Mouse (Mus musculus): ENCODE data around the gene Krtap10-10. TPM values are rescaled to one million over a fixed set of nuclear protein-coding genes. Genes with fewer than 3 reads are reported as not detected.

Gene Krtap10-10
- polyA plus RNA-seq, 1 experiment from 2014 or later: not detected

DNA sequence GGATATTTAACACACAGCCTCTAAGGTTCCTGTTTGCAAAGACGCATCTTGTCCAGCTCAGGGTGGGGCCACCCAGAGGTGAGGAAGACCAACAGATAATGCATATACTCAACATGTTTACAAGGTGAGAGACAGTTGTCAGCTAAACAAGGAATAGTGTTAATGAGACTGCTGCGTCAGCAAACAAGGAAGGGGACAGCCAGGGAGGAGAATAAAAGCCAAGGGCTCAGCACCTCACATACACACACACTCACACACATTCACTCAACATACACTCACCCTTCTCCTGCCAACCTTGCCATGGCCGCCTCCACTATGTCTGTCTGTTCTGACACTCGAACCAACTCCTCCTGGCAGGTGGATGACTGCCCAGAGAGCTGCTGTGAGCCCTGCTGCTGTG is 21.4 kb upstream of the Krtap10-10 start, which contains the start of gene Gm2696:
Gm2696 (plus strand) TSS at position 301 of the 400 bp plus-strand sequence.
- Histone ChIP-seq H3K4me3 (ENCODE audit: low read length) (no peak within 1 kb of the TSS), H3K9ac (ENCODE audit: low read depth, low read length) (no peak within 1 kb of the TSS), H3K4me2 (replicated peaks; ENCODE audit: low read depth, low read length) (no peak within 1 kb of the TSS), H3K27me3 (ENCODE audit: control insufficient read depth, insufficient read depth, low read length) (no peaks in the 10 kb centered on the region), H3K9me3 (ENCODE audit: control insufficient read depth, low read length) (peaks cover 4% of the 10 kb centered on the region), H3K4me1 (ENCODE audit: control insufficient read depth, insufficient read depth, low read length) (no peaks in the 10 kb centered on the region), H3K27ac (ENCODE audit: low read depth, low read length) (no peak within 1 kb of the TSS), H3K36me3 (ENCODE audit: control insufficient read depth, insufficient read depth, low read length) (no peaks in the 10 kb centered on the region)
- no peak for ATAC-seq (ENCODE audit: low FRiP score, low TSS enrichment)
- WGBS: 70% methylated on average over 4 of the region's 4 CpGs

DNA sequence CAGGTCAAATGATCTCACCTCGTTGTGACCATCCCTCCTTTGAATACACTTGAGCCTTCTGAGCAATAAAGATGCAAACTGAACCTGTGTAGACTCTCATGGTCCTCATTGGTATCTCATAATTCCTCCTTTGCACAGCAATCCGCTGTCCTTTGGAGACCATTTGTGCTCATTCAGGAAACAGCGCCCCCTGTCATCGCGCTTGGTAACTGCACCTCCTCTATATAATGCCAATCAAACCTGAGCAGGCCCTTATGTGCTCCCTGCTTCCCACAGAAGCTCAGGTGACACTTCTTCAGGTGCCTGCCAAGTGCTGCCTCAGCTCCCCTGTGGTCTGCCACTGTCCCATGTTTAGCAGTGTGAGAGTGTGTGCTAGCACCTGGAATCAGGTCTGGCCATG is 20.2 kb upstream of the Krtap10-10 start:
- no peaks in the 10 kb centered on the region for H3K4me1 ChIP-seq (ENCODE audit: control insufficient read depth, insufficient read depth, low read length)
- no peak overlapping the region for H3K27ac ChIP-seq (ENCODE audit: low read depth, low read length)
- no peak for ATAC-seq (ENCODE audit: low FRiP score, low TSS enrichment)
- no peak overlapping the region for H3K4me3 ChIP-seq (ENCODE audit: low read length)
- H3K36me3 ChIP-seq (ENCODE audit: control insufficient read depth, insufficient read depth, low read length): no peaks in the 10 kb centered on the region
- H3K4me2 ChIP-seq (replicated peaks; ENCODE audit: low read depth, low read length): no peak overlapping the region
- H3K9ac ChIP-seq (ENCODE audit: low read depth, low read length): no peak overlapping the region
- H3K9me3 ChIP-seq (ENCODE audit: control insufficient read depth, low read length): no peaks in the 10 kb centered on the region
- H3K27me3 ChIP-seq (ENCODE audit: control insufficient read depth, insufficient read depth, low read length): no peaks in the 10 kb centered on the region
- WGBS: 35% methylated on average over 5 of the region's 5 CpGs

DNA sequence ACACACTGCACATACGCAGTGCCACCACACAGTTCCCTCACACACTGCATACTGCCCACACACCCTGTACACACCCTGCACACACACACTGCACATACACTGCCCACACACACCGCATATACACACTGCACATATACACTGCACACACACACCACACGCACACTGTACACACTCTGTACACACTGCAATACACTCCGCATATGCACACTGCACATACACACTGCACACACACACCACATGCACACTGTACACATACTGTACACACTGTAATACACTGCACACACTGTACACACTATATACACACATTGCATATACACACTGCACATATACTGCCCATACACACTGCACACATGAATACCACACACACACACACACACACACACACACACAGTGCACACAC is 17.2 kb upstream of the Krtap10-10 start:
- Histone ChIP-seq H3K4me2 (replicated peaks; ENCODE audit: low read depth, low read length) (no peak overlapping the region), H3K4me1 (ENCODE audit: control insufficient read depth, insufficient read depth, low read length) (no peaks in the 10 kb centered on the region), H3K9me3 (ENCODE audit: control insufficient read depth, low read length) (peaks cover 2% of the 10 kb centered on the region; the same call in 1 of the 2 replicates), H3K27me3 (ENCODE audit: control insufficient read depth, insufficient read depth, low read length) (no peaks in the 10 kb centered on the region), H3K36me3 (ENCODE audit: control insufficient read depth, insufficient read depth, low read length) (no peaks in the 10 kb centered on the region), H3K4me3 (ENCODE audit: low read length) (no peak overlapping the region), H3K27ac (ENCODE audit: low read depth, low read length) (no peak overlapping the region), H3K9ac (ENCODE audit: low read depth, low read length) (no peak overlapping the region)
- ATAC-seq (ENCODE audit: low FRiP score, low TSS enrichment): no peak
- 97% methylated on average over 4 of the region's 4 CpGs for WGBS

DNA sequence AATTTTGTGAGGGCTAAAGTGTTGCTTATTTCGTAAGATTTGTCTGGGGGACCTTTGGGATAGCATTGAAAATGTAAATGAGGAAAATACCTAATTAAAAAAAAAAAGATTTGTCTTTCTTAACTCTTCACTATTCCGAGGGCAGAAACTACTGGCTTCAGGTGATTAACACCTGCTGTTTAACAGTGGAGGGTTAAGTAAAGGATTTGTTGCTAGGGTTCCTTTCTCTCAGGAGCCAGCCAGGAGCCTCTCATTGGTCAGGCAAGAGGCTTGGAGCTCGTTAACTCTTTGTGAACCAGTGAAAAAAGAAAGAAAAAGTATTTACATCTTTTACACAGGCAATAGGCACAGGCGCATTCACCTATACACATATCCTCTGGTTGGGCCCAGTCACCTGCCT is 16.5 kb upstream of the Krtap10-10 start:
- Histone ChIP-seq H3K4me3 (ENCODE audit: low read length) (no peak overlapping the region), H3K9me3 (ENCODE audit: control insufficient read depth, low read length) (peaks cover 2% of the 10 kb centered on the region; the same call in 1 of the 2 replicates), H3K36me3 (ENCODE audit: control insufficient read depth, insufficient read depth, low read length) (no peaks in the 10 kb centered on the region), H3K27ac (ENCODE audit: low read depth, low read length) (no peak overlapping the region), H3K4me2 (replicated peaks; ENCODE audit: low read depth, low read length) (no peak overlapping the region), H3K27me3 (ENCODE audit: control insufficient read depth, insufficient read depth, low read length) (no peaks in the 10 kb centered on the region), H3K9ac (ENCODE audit: low read depth, low read length) (no peak overlapping the region), H3K4me1 (ENCODE audit: control insufficient read depth, insufficient read depth, low read length) (no peaks in the 10 kb centered on the region)
- 54% methylated on average over 4 of the region's 4 CpGs for WGBS
- no peak for ATAC-seq (ENCODE audit: low FRiP score, low TSS enrichment)

DNA sequence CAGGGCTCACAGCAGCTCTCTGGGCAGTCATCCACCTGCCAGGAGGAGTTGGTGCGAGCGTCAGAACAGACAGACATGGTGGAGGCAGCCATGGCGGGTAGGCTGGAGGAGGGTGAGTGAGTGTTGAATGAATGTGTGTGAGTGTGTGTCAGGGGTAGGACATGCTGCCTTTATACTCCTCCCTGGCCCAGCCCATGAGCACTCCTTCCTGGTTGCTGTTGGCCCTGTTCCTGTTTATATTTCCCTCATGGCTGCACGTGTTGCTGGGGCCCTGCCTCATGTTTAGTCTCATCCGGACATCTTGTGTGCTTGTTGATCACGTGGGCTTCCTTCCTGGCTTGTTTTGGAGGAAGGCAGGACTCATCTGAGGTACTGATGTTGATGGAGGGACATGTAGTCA is 8.8 kb upstream of the Krtap10-10 start, which contains the start of gene Krtap10-4:
Krtap10-4 (minus strand) TSS at position 145 of the 400 bp plus-strand sequence.
- WGBS: 69% methylated on average over 5 of the region's 6 CpGs

DNA sequence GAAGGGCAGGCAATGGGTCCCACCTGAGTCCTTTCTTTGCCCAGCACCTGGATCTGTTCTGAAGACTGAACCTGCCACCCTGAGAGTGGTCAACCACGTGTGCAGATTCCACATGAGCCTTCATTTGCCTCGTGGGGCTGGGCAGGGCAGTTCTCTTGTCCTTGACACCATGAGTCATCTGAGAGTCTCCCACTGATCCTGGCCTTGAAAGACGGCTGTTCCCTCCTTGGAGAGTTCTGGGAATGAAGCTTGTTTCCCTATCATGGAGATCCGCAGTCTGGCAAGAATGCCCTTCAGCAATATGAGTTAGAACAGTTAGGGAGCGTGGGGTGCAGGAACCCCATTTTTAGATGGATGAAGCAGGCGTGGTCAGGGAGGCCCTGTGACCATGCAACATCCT is 3.3 kb downstream of the Krtap10-10 start:
- H3K4me1 ChIP-seq (ENCODE audit: control insufficient read depth, insufficient read depth, low read length): no peaks in the 10 kb centered on the region
- no peaks in the 10 kb centered on the region for H3K36me3 ChIP-seq (ENCODE audit: control insufficient read depth, insufficient read depth, low read length)
- peaks cover 10% of the 10 kb centered on the region for H3K9me3 ChIP-seq (ENCODE audit: control insufficient read depth, low read length)
- 70% methylated on average over 6 of the region's 6 CpGs for WGBS
- no peak overlapping the region for H3K4me2 ChIP-seq (replicated peaks; ENCODE audit: low read depth, low read length)
- H3K4me3 ChIP-seq (ENCODE audit: low read length): no peak overlapping the region
- H3K27me3 ChIP-seq (ENCODE audit: control insufficient read depth, insufficient read depth, low read length): no peaks in the 10 kb centered on the region
- H3K9ac ChIP-seq (ENCODE audit: low read depth, low read length): no peak overlapping the region
- no peak overlapping the region for H3K27ac ChIP-seq (ENCODE audit: low read depth, low read length)
- ATAC-seq (ENCODE audit: low FRiP score, low TSS enrichment): no peak

More for the DNA sequence above, 8.8 kb upstream of the Krtap10-10 start, which contains the start of gene Krtap10-4:
- no peak within 1 kb of the TSS for H3K4me3 ChIP-seq (ENCODE audit: low read length)
- no peaks in the 10 kb centered on the region for H3K27me3 ChIP-seq (ENCODE audit: control insufficient read depth, insufficient read depth, low read length)
- H3K9ac ChIP-seq (ENCODE audit: low read depth, low read length): no peak within 1 kb of the TSS
- H3K27ac ChIP-seq (ENCODE audit: low read depth, low read length): no peak within 1 kb of the TSS
- H3K9me3 ChIP-seq (ENCODE audit: control insufficient read depth, low read length): peaks cover 2% of the 10 kb centered on the region; the same call in 1 of the 2 replicates
- H3K36me3 ChIP-seq (ENCODE audit: control insufficient read depth, insufficient read depth, low read length): no peaks in the 10 kb centered on the region
- H3K4me2 ChIP-seq (replicated peaks; ENCODE audit: low read depth, low read length): no peak within 1 kb of the TSS
- no peaks in the 10 kb centered on the region for H3K4me1 ChIP-seq (ENCODE audit: control insufficient read depth, insufficient read depth, low read length)
- no peak for ATAC-seq (ENCODE audit: low FRiP score, low TSS enrichment)

DNA sequence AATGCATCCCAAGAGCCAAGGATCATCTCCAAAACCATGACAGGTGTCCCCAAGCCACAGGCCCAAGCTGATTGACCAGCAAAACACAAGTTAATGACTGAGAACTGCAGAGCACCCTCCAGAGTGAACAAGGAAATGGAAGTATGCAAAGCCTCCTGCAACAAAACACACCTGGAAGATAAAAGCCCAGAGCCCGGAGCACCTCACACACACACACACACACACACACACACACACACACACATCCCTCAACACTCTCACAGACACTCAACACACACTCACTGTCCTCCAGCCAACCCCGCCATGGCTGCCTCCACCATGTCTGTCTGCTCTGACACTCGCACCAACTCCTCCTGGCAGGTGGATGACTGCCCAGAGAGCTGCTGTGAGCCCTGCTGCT is 10.8 kb downstream of the Krtap10-10 start, which contains the start of gene Gm36176:
Gm36176 (plus strand) TSS at position 301 of the 400 bp plus-strand sequence.
- 80% methylated on average over 2 of the region's 3 CpGs for WGBS
- Histone ChIP-seq H3K9me3 (ENCODE audit: control insufficient read depth, low read length) (peaks cover 12% of the 10 kb centered on the region), H3K36me3 (ENCODE audit: control insufficient read depth, insufficient read depth, low read length) (no peaks in the 10 kb centered on the region)

DNA sequence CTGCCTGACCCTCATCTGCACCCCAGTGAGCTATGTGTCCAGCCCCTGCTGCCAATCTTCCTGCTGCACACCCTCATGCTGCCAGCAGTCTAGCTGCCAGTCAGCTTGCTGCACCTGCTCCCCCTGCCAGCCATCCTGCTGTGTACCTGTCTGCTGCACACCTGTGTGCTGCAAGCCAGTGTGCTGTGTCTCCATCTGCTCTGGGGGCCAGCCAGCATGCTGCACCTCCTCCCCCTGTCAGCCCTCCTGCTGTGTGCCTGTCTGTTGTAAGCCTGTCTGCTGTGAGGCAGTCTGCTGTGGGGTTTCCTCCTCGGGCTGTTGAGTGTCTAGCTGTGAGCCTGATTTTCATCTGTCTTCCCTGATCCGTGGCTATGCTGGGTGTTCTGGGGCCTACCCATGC is 11.2 kb downstream of the Krtap10-10 start:
- no peak overlapping the region for H3K9ac ChIP-seq (ENCODE audit: low read depth, low read length)
- H3K4me1 ChIP-seq (ENCODE audit: control insufficient read depth, insufficient read depth, low read length): no peaks in the 10 kb centered on the region
- H3K9me3 ChIP-seq (ENCODE audit: control insufficient read depth, low read length): peaks cover 12% of the 10 kb centered on the region
- H3K27ac ChIP-seq (ENCODE audit: low read depth, low read length): no peak overlapping the region
- 37% methylated on average over 2 of the region's 2 CpGs for WGBS
- no peak for ATAC-seq (ENCODE audit: low FRiP score, low TSS enrichment)
- no peaks in the 10 kb centered on the region for H3K36me3 ChIP-seq (ENCODE audit: control insufficient read depth, insufficient read depth, low read length)
- no peaks in the 10 kb centered on the region for H3K27me3 ChIP-seq (ENCODE audit: control insufficient read depth, insufficient read depth, low read length)
- no peak overlapping the region for H3K4me3 ChIP-seq (ENCODE audit: low read length)
- H3K4me2 ChIP-seq (replicated peaks; ENCODE audit: low read depth, low read length): no peak overlapping the region

More for the DNA sequence above, 10.8 kb downstream of the Krtap10-10 start, which contains the start of gene Gm36176:
- Histone ChIP-seq H3K4me1 (ENCODE audit: control insufficient read depth, insufficient read depth, low read length) (no peaks in the 10 kb centered on the region), H3K4me3 (ENCODE audit: low read length) (no peak within 1 kb of the TSS), H3K4me2 (replicated peaks; ENCODE audit: low read depth, low read length) (no peak within 1 kb of the TSS), H3K27me3 (ENCODE audit: control insufficient read depth, insufficient read depth, low read length) (no peaks in the 10 kb centered on the region), H3K27ac (ENCODE audit: low read depth, low read length) (no peak within 1 kb of the TSS), H3K9ac (ENCODE audit: low read depth, low read length) (no peak within 1 kb of the TSS)
- no peak for ATAC-seq (ENCODE audit: low FRiP score, low TSS enrichment)

DNA sequence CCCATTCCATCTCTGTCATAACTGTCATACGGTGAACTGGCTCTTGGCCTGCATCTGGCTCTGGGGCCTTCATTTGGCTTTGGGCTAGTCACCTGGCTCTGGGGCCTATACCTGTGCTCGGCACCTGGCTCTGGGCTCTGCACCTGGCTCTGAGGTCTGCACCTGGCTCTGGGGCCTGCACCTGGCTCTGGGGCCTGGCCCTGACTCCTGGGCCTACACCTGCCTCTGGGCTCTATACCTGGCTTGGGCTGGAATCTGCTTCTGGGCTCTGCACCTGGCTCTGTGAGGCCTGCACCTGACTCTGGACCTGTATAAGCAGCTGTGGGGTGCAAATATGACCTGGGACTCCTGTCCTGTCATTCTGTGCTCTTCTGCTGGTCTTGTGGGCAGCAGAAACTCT is 11.8 kb downstream of the Krtap10-10 start:
- Histone ChIP-seq H3K27ac (ENCODE audit: low read depth, low read length) (no peak overlapping the region), H3K4me3 (ENCODE audit: low read length) (no peak overlapping the region), H3K9me3 (ENCODE audit: control insufficient read depth, low read length) (peaks cover 12% of the 10 kb centered on the region), H3K4me1 (ENCODE audit: control insufficient read depth, insufficient read depth, low read length) (no peaks in the 10 kb centered on the region), H3K36me3 (ENCODE audit: control insufficient read depth, insufficient read depth, low read length) (no peaks in the 10 kb centered on the region), H3K4me2 (replicated peaks; ENCODE audit: low read depth, low read length) (no peak overlapping the region), H3K9ac (ENCODE audit: low read depth, low read length) (no peak overlapping the region), H3K27me3 (ENCODE audit: control insufficient read depth, insufficient read depth, low read length) (no peaks in the 10 kb centered on the region)
- 87% methylated on average over 2 of the region's 2 CpGs for WGBS
- no peak for ATAC-seq (ENCODE audit: low FRiP score, low TSS enrichment)
